Mouse (Mus musculus) spleen, adult 2 months (tissue): ENCODE measurements around the gene Clcn6. TPM values are rescaled to one million over a fixed set of nuclear protein-coding genes. Genes with fewer than 3 reads are reported as not detected.

Source experiments
- DNase-seq, 2 experiments: peaks; one replicate each; pipeline versions ENCODE4 v3.0.0 to v3.0.0-alpha.2; 2012 to 2021; ENCODE audit warnings: low spot score in 2 of 2, low read depth in 1 of 2
- H3K27ac ChIP-seq: fragments of 200-500 bp; 2 replicates; pipeline ENCODE4 v1.5.1; 2012; ENCODE audit warnings: low read length, inconsistent platforms; ENCODE audit not compliant: insufficient read depth
- H3K27me3 ChIP-seq: fragments of 200-500 bp; 2 replicates; pipeline ENCODE4 v1.6.1; 2012; ENCODE audit warnings: mild to moderate bottlenecking, moderate library complexity, low read length, inconsistent platforms; ENCODE audit not compliant: control insufficient read depth, insufficient read depth
- H3K36me3 ChIP-seq: fragments of 200-500 bp; 2 replicates; pipeline ENCODE4 v1.6.1; 2012; ENCODE audit warnings: mild to moderate bottlenecking, low read length, inconsistent platforms; ENCODE audit not compliant: control insufficient read depth, insufficient read depth
- H3K4me1 ChIP-seq: fragments of 200-500 bp; 2 replicates; pipeline ENCODE4 v1.6.1; 2011; ENCODE audit warnings: inconsistent platforms; ENCODE audit not compliant: control insufficient read depth, insufficient read depth, insufficient read length
- H3K4me3 ChIP-seq: fragments of 200-500 bp; 2 replicates; pipeline ENCODE4 v1.5.1; 2011; ENCODE audit warnings: mild to moderate bottlenecking, inconsistent platforms; ENCODE audit not compliant: insufficient read depth, insufficient read length; ENCODE audit errors: extremely low read depth
- CTCF ChIP-seq: fragments of 200-500 bp; IDR thresholded peaks from 2 replicates; pipeline ENCODE4 v1.5.1; 2011; ENCODE audit warnings: mild to moderate bottlenecking, inconsistent platforms; ENCODE audit not compliant: insufficient read depth, insufficient read length, insufficient replicate concordance; ENCODE audit errors: extremely low read depth
- POLR2A ChIP-seq: fragments of 200-500 bp; IDR thresholded peaks from 2 replicates; pipeline ENCODE4 v1.6.1; 2011; ENCODE audit warnings: low read depth, low read length, inconsistent platforms
- WGBS: fragments of 180-500 bp; shearing (Covaris S2); methylation state at CpG from one replicate; pipeline ENCODE4 v1.1.7; 2018; 5-methylcytosine and 5-hydroxymethylcytosine counted together
- polyA plus RNA-seq: library from polyadenylated mRNA; depleted of rRNA; stranded (reverse); fragments of >200 nt; gene quantifications from 2 replicates; pipeline ENCODE4 v1.2.3, GENCODE M21; 2012

Clcn6 gene
- polyA plus RNA-seq, 1 experiment: 12.1 TPM

DNA sequence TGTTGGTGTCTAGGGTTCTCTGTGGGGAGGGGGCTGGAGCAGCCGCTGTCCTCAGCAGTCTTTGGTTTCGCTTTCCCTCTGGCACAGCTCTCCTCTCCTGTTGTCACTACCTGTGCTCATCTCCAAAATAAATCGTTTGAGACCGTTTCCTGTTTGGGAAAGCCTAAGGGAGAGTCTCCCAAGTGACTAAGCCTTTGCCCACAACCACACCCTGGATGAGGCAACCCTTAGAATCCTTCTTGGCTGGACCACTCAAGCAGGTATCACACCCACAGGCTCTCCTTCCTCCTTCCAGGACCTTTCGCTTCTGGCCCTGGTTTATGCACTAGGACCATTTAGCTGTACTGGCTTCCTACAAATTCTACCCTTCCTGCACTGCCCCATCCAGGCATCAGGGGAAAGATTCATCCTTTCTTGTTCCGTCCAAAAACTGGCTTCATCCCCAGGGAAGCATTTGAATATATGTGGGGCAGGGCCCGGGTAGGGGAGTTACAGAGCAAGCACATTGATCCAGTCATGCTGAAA lies 45.0 kb downstream of the Clcn6 start:
- Histone ChIP-seq H3K4me3 (no peak overlapping the region), H3K36me3 (no peaks in the 10 kb centered on the region), H3K27me3 (no peaks in the 10 kb centered on the region), H3K27ac (no peak overlapping the region), H3K4me1 (no peaks in the 10 kb centered on the region)
- no peak for TF ChIP-seq POLR2A
- TF ChIP-seq CTCF: no peak
- DNase-seq: no peak
- WGBS: 60% methylated on average over 7 of the region's 7 CpGs

GRCm38 (mm10) chr4:147985205-147986132 lies 53.2 kb downstream of the Clcn6 start, which contains the start of gene Nppb:
Gene Nppb (plus strand): TSS chr4:147985788.
- Histone ChIP-seq H3K36me3 (no peaks in the 10 kb centered on the region), H3K4me1 (no peaks in the 10 kb centered on the region), H3K4me3 (no peak within 1 kb of the TSS), H3K27ac (no peak within 1 kb of the TSS), H3K27me3 (no peaks in the 10 kb centered on the region)
- DNase-seq: no peak
- WGBS: 31% methylated on average over 20 of the region's 20 CpGs
- no peak for TF ChIP-seq POLR2A
- TF ChIP-seq CTCF: no peak

- 82% methylated on average over 7 of the region's 7 CpGs for WGBS
- TF ChIP-seq CTCF (no peak), POLR2A (no peak)
- no peaks in the 10 kb centered on the region for H3K36me3 ChIP-seq
- no peak overlapping the region for H3K4me3 ChIP-seq
- no peaks in the 10 kb centered on the region for H3K27me3 ChIP-seq
- no peak for DNase-seq
- no peaks in the 10 kb centered on the region for H3K4me1 ChIP-seq
- no peak overlapping the region for H3K27ac ChIP-seq
Observed at GRCm38 (mm10) chr4:147979441-147979860, 59.2 kb downstream of the Clcn6 start.

- H3K27me3 ChIP-seq: no peaks in the 10 kb centered on the region
- H3K4me1 ChIP-seq: no peaks in the 10 kb centered on the region
- no peaks in the 10 kb centered on the region for H3K36me3 ChIP-seq
- TF ChIP-seq POLR2A (no peak), CTCF (no peak)
- WGBS: 86% methylated on average over 6 of the region's 6 CpGs
- no peak overlapping the region for H3K4me3 ChIP-seq
- no peak for DNase-seq
- H3K27ac ChIP-seq: no peak overlapping the region
Observed at GRCm38 (mm10) chr4:147978391-147978790, 60.2 kb downstream of the Clcn6 start.

- Histone ChIP-seq H3K36me3 (no peaks in the 10 kb centered on the region), H3K27ac (no peak overlapping the region), H3K27me3 (no peaks in the 10 kb centered on the region), H3K4me1 (no peaks in the 10 kb centered on the region), H3K4me3 (no peak overlapping the region)
- TF ChIP-seq POLR2A (no peak), CTCF (no peak)
- 78% methylated on average over 4 of the region's 4 CpGs for WGBS
- no peak for DNase-seq
Observed at GRCm38 (mm10) chr4:147977726-147978125, 60.9 kb downstream of the Clcn6 start.

DNA sequence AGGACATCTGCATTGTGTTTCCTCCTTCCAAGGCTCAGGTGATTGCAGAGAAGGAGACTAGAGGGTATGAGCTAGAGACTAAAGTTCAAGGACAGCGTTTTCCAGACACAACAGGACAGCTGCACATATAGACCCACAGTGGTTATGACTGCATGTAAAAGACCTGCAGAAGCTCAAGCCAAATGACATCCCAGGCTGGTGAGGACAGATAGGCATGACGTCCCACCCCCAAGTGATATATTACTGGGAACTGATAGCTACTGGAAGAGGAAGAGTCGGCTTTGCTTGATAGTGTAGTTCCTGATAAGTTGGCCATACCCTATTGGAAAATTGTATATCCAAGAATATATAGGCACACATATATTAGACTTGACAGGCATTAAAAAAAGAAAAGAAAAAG lies 62.4 kb downstream of the Clcn6 start:
- no peak for DNase-seq
- no peak for TF ChIP-seq CTCF
- TF ChIP-seq POLR2A: no peak
- Histone ChIP-seq H3K27ac (no peak overlapping the region), H3K4me1 (no peaks in the 10 kb centered on the region), H3K4me3 (no peak overlapping the region), H3K27me3 (no peaks in the 10 kb centered on the region), H3K36me3 (no peaks in the 10 kb centered on the region)
- WGBS: 71% methylated on average over 3 of the region's 3 CpGs

GRCm38 (mm10) chr4:147969337-147969736 lies 69.3 kb downstream of the Clcn6 start:
- Histone ChIP-seq H3K4me3 (no peak overlapping the region), H3K36me3 (no peaks in the 10 kb centered on the region), H3K27me3 (no peaks in the 10 kb centered on the region; the same call in 1 of the 2 replicates), H3K4me1 (no peaks in the 10 kb centered on the region), H3K27ac (no peak overlapping the region)
- no peak for DNase-seq
- WGBS: 53% methylated on average over 9 of the region's 9 CpGs
- TF ChIP-seq CTCF: no peak
- no peak for TF ChIP-seq POLR2A
